Mouse (Mus musculus) ES-CJ7 (cell line): ENCODE results near the gene Zpbp2.

Experiments used
- DNase-seq: peaks from one replicate; pipeline ENCODE4 v3.0.0; 2011; ENCODE audit warnings: low read depth, low spot score

Gene Zpbp2

GRCm38 (mm10) chr11:98555124-98555700 lies 4.3 kb downstream of the Zpbp2 start:
- DNase-seq, result peak; percentile 65

DNA sequence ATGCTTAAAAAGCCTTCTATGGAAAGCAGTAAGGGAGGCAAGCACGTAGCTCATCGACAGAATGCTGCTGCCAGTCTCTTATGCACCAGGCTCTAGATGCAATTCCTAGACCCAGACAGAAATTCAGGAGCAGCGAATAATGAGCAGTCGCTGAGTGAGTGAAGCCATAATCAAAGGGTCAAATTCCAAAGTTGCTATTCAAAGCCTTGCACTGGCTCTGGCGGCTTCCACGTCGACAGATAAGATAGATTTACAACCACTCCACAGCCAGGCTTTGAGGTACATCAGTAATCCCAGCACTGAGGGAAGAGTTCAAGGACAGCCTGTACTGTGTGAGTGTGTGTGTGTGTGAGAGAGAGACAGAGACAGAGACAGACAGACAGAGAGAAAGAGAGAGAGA lies 10.0 kb downstream of the Zpbp2 start:
- DNase-seq, result no peak

DNA sequence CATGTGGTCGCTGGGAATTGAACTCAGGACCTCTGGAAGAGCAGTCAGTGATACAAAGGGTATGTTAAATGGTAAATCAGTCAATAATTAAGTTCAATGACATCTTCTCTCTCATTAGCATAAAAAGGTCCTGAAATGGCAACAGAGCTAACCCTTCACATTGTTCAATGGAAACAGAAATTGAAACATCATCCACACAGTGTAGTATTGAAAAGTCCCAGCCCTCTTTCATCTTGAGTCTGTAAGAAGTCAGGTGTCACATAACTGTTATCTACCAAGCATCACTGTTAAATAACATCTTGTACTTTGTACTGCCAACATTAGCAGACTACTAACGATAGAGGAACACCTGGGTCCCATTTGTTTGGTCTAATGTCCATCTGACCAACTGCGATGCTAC lies 12.1 kb downstream of the Zpbp2 start:
- DNase-seq, result no peak

DNA sequence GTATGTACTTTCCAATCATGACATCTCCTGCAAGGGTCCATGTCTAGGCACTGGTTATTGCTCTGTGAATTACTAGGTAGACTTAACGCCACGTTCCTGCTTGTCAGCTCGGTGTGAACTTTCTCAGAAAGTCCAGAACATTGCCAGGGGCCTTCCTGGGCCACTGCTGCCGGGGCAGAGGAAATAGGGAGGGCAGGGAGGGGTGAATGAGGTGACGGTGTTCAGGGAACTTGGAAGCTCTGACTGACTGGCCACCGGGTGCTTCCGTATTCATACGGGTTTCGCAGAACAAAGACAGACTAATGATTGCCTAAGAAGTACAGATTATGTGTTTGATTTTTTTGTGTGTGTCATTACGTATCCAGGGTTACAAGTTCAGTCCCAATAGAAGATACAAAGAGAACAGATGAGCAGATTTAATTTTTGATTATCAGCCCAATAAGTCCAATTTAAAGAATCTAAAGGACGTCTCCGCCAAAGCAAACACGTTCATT lies 13.1 kb downstream of the Zpbp2 start:
- no peak for DNase-seq

- DNase-seq, result peak; percentile 79
Measured at GRCm38 (mm10) chr11:98568326-98568725, 17.4 kb downstream of the Zpbp2 start.

- peak; percentile 76 for DNase-seq
Measured at GRCm38 (mm10) chr11:98569461-98569860, 18.6 kb downstream of the Zpbp2 start.

DNA sequence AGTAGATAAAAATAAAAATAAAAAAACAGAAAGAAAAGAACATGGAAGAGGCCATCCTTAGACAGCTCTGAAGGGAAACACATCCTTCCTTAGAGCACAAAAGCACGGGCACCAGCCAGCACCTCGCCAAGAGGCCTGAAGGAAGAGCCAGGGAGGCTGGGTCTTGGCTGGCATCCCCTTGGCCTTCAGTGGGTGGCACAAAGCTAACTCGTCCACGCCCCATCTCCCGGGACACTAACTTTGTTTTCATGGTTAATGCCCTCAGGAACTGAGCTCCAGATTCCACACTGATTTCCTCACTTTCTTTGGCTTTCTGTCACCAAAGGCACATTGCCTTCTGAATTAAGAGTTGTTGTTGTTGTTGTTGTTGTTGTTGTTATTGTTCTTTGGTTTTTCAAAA lies 26.9 kb downstream of the Zpbp2 start:
- DNase-seq, result no peak

DNA sequence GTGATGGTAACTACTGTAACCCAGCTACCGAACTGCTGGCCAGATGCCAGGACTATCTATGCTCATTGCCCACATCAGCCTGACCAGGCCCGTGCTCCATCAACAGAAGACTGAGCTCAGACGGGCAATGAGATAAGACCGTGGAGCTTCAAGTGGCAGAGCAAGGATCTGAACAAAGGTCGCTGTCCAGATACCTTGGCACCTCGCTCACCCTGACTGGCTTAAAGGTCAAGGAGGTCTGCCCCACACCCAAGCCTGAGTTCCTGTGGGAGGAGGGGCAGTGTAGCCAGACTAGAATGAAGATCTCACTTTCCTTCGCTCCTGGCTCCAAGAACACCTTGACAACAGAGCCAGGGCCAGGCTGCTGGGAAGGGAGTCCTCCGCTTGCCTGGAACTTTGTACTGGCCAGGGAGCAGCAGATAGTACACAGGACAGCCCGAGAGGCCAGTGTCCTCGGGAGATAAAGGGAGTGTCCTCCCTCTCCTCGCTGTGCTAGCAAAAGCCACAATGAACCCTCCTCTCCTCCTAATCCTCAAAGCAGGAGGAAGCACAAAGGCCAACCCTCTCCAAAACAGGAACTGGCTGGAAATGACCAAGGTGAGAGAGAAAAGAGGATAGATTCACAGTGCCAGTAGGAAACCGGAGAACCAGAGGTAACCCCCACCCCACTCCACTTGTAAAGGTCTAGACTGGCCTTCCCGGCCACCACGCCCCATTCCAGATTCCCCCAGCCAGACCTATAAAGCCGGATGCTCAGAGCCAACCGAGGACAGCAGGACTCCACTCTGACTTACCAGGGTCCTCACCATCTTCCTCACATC lies 29.6 kb downstream of the Zpbp2 start:
- peak; percentile 86 for DNase-seq

- peak; percentile 75 for DNase-seq
Measured at GRCm38 (mm10) chr11:98581286-98582029, 30.6 kb downstream of the Zpbp2 start.

- no peak for DNase-seq
Measured at GRCm38 (mm10) chr11:98582030-98582388, 31.1 kb downstream of the Zpbp2 start.

DNA sequence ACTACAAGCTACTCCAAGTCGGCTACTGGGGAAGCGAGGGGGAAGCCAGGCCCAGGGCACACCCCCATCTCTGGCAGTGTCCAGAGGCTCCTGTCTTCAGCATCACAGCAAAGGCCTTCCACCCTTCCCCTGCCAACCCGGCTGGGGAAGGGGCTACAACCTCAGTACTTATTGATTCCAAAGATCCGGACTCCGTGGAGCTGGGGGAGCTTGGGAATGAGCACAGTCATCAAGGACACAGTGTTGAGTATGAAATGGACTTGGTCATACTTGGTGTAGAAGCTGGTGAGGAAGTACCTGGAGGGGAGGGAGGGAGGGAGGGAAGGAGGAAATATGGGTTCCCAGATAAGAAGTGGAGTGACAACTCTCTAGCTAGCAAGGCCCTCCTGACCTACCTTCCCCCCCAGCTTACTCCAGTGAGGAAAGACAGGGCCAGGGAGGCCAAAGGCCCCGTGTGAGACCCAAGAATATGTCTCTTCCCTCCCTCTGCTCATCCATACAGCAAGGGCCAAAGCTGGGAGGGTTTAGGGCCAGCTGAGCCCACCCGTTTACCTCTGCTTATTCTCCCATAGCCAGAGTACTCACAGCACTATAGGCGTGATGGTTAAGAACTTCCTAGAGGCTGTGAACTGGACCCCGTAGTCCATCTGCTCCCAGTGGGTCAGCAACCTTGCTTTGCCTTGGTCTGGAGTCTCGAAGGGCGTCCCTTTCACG lies 31.8 kb downstream of the Zpbp2 start:
- no peak for DNase-seq

- no peak for DNase-seq
Measured at GRCm38 (mm10) chr11:98583265-98583552, 32.3 kb downstream of the Zpbp2 start.

- peak; percentile 49 for DNase-seq
Measured at GRCm38 (mm10) chr11:98583571-98583970, 32.7 kb downstream of the Zpbp2 start.

- DNase-seq, result no peak
Measured at GRCm38 (mm10) chr11:98584146-98584545, 33.2 kb downstream of the Zpbp2 start.

GRCm38 (mm10) chr11:98584629-98585177 lies 33.8 kb downstream of the Zpbp2 start:
- DNase-seq, result no peak

DNA sequence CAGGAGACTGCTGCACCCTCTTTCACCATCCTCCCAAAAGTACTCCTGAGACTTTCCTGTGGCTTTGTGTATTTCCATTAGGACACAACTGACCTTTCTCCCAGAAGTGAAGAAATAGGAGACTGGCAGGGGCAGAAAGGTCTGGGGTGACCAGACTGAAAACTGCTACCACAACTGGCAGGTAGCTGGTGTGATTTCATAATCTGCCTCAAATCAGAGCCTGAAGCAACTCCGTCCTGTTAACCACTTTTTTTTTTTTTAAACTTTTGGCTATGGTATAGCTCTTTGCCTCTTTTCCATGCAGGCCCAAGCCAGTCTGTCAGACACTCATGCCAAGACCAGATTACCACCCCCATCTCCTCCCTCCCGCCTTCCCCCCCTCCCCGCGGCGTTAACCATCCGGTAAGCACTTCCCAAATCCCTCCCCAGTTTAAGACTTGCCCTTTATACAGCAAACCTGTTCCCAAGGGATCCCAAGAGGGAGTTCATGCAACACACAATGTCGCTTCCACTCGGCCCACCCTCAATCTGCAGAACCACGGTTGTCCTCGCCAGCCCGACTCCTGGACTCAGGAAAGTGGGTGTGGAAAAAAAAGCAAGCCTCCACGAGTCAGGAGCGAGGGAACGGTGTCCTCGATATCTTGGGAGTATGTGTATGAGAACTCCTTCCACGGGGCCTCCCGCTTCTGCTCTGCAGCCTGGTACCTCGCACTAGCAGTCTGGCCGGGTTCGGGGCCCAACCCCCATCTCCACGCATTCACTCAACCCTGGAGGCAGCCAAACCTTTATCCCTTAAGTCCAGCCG lies 35.4 kb downstream of the Zpbp2 start:
- no peak for DNase-seq

GRCm38 (mm10) chr11:98586892-98587563 lies 36.1 kb downstream of the Zpbp2 start, which contains the start of gene Ormdl3:
Ormdl3 (minus strand) TSS chr11:98587368.
- peak; percentile 99 for DNase-seq

DNA sequence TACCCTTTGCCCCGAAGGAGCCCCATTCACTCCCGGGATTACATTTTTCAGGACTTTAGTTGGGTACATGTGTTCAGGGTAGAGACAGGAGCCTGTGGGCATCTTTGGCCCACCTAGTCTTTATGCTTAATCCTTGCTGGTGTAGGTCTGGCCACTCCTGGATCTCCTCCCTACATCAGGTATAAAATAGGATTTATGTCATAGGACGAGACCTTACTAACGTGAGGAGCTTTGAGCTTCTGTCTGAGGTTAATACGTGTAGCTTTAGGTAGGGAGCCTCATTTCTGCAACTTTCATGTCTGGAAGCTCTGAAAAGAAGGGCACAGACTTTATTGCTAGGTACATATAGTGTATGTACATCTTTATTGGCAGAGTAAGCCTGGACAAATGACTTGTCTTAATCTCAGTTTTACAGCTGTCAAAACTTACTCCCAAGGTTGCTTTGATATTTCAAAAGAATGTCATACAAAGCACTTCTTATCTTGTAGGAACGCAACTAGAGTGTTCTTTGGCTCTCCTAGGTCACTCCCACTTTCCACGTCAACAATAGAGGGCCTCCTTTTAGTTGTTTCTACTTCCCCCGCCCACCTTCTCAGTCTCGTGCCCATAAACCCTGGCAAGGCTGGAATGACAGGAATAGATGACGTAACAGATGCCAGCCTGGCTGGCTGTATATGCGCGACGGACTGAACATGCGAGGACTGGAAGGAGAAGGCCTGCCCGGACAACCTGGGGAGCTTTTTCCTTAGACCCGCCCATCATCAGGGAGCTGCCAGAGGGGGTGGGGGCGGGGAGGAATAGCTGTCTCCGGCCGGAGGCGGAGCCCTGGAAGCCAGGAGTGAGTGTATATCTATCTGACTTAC lies 37.0 kb downstream of the Zpbp2 start:
- peak; percentile 81 for DNase-seq

DNA sequence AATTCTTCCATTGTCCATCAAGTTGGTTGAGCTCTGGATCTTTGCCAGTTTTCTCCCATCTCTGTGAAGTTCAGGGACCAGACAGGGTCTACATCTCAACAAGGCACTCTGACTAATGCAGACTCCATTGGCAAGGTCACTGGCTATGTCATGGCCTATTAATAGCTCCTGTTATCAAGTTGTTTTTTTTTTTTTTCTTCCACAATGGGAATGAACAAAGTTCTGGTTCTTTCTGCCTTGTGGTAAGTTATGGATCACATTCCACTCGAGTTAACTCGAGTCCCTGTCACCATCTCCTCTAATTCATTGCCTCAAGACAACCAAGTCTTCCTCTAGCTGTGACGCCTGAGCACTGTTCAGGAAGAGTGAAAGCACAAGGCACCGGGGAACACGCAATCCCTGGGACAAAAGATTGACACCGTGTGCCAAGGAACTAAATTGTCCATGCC lies 38.0 kb downstream of the Zpbp2 start:
- DNase-seq, result no peak
